Mouse (Mus musculus) spleen, adult 2 months (tissue): ENCODE results near the gene Sos1.

Experiments
- CTCF ChIP-seq: fragments of 200-500 bp; IDR thresholded peaks from 2 replicates; pipeline ENCODE4 v1.5.1; 2011; ENCODE audit warnings: mild to moderate bottlenecking, inconsistent platforms; ENCODE audit not compliant: insufficient read depth, insufficient read length, insufficient replicate concordance; ENCODE audit errors: extremely low read depth
- POLR2A ChIP-seq: fragments of 200-500 bp; IDR thresholded peaks from 2 replicates; pipeline ENCODE4 v1.6.1; 2011; ENCODE audit warnings: low read depth, low read length, inconsistent platforms

- TF ChIP-seq CTCF (no peak), POLR2A (no peak)
Observed at GRCm38 (mm10) chr17:80398243-80398642, 82.0 kb downstream of the Sos1 start.
